Mouse (Mus musculus) hindbrain, embryonic 12.5 days (tissue): Measurements from ENCODE around the gene Mfap1b. TPM values are rescaled to one million over a fixed set of nuclear protein-coding genes. Genes with fewer than 3 reads are reported as not detected.

ENCODE experiments used
- ATAC-seq: fragments of 200-750 bp; cut with Nextera tagmentation; 2 replicates; pipeline ENCODE4 v1.8.0; 2017; ENCODE audit warnings: moderate TSS enrichment; ENCODE audit not compliant: low FRiP score
- H3K27ac ChIP-seq: fragments of 300-500 bp; sonication (generic); 2 replicates; pipeline ENCODE4 v1.5.1; 2016; ENCODE audit warnings: mild to moderate bottlenecking
- H3K27me3 ChIP-seq: fragments of 300-500 bp; sonication (generic); 2 replicates; pipeline ENCODE4 v1.6.1; 2016; ENCODE audit warnings: mild to moderate bottlenecking
- H3K36me3 ChIP-seq: fragments of 300-500 bp; sonication (generic); 2 replicates; pipeline ENCODE4 v1.6.1; 2016; ENCODE audit warnings: mild to moderate bottlenecking
- H3K4me1 ChIP-seq: fragments of 300-500 bp; sonication (generic); 2 replicates; pipeline ENCODE4 v1.6.1; 2016
- H3K4me2 ChIP-seq: fragments of 300-500 bp; sonication (generic); replicated peaks from 2 replicates; pipeline ENCODE4 v1.6.1; 2016; ENCODE audit warnings: mild to moderate bottlenecking
- H3K4me3 ChIP-seq: fragments of 300-500 bp; sonication (generic); 2 replicates; pipeline ENCODE4 v1.5.1; 2016; ENCODE audit warnings: mild to moderate bottlenecking
- H3K9ac ChIP-seq: fragments of 300-500 bp; sonication (generic); 2 replicates; pipeline ENCODE4 v1.6.1; 2016; ENCODE audit warnings: mild to moderate bottlenecking, moderate library complexity
- H3K9me3 ChIP-seq: fragments of 300-500 bp; sonication (generic); replicated peaks from 2 replicates; pipeline ENCODE4 v1.6.1; 2016; ENCODE audit warnings: mild to moderate bottlenecking
- WGBS: fragments of 180-500 bp; shearing (Covaris S2); methylation state at CpG from one replicate; pipeline ENCODE4 v1.1.7; 2016; 5-methylcytosine and 5-hydroxymethylcytosine counted together
- polyA plus RNA-seq: library from polyadenylated mRNA; unstranded; fragments of >200 nt; fragmentation: Nextera tagmentation; extraction: Ambion mirVana; gene quantifications from 2 replicates; pipeline ENCODE4 v1.2.1, GENCODE M21; 2016

The Mfap1b gene
- polyA plus RNA-seq, 1 experiment from 2014 or later, result 72.4 TPM

GRCm38 (mm10) chr2:121444178-121444577 lies 29.7 kb downstream of the Mfap1b start, which contains the start of gene Ell3:
Ell3 (minus strand) TSS chr2:121444278.
- Histone ChIP-seq H3K9ac (no peak within 1 kb of the TSS; the same call in 1 of the 2 replicates), H3K4me1 (peaks cover 26% of the 10 kb centered on the region), H3K36me3 (peaks cover 4% of the 10 kb centered on the region), H3K4me3 (no peak within 1 kb of the TSS), H3K4me2 (peak within 1 kb of the TSS; percentile 60), H3K27me3 (peaks cover 31% of the 10 kb centered on the region), H3K9me3 (no peaks in the 10 kb centered on the region), H3K27ac (no peak within 1 kb of the TSS)
- 83% methylated on average over 1 of the region's 1 CpGs for WGBS
- no peak for ATAC-seq

DNA sequence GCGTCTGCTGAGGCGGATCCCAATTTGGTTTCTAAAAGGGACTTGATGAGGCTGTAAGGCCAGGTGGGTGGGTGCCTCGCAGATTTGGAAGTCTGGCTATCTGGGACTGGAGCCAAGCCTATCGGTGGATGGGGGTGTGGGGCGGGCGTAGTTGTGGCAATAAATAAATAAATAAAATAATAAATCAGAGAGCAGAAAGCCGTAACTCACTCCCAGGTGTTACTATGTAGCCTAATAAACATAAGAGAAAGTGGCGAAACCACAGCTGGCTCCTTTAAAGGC lies 30.9 kb downstream of the Mfap1b start:
- Histone ChIP-seq H3K36me3 (peaks cover 15% of the 10 kb centered on the region), H3K27ac (no peak overlapping the region), H3K9me3 (no peaks in the 10 kb centered on the region), H3K4me2 (peak overlapping the region; percentile 60), H3K9ac (peak overlapping the region; percentile 8; the same call in 1 of the 2 replicates), H3K4me3 (0 out of 2 replicates have a peak overlapping the region, but pooled peaks have one; percentile 35), H3K27me3 (peaks cover 31% of the 10 kb centered on the region), H3K4me1 (peaks cover 23% of the 10 kb centered on the region)
- WGBS, result 21% methylated on average over 8 of the region's 8 CpGs
- no peak for ATAC-seq

DNA sequence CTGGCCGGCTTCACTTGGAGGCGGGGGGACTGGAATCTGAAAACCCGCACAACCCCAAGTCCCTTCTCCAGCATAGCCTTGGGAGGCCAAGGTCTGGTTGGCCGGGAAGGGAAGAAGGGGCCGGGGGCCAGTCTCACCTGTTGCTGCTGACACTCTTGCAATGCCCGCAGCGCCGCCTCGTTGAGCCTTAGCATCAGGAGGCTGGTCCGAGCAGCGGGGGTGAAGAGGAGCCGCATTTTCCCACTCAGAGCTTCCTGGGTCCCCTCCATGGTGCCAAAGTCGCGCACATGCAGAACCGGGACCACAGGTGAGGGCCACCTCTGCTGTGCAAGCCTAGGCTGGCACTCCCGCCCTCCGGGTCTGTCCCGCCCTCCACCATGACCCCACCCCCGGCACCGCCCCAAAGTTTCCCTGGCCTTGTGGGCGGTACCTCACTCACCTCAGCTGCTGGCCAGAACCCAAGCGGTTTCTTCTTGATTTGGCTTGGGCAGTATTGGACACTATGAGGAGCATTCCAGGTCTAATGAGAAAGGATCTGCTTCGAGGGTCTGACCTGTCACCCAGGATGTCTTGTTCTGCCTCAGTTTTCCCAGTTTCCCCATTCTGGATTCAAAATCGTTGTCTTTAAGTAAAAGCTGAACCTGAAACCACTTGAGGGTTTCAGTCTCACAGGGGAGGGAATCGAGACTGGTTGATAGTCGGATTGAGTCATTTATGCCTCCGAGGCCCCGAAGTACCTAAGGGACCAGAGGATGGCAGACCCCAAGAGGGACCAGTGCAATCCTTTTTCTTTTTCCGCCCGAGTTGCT lies 31.4 kb downstream of the Mfap1b start:
- WGBS, result 2% methylated on average over 30 of the region's 30 CpGs
- ATAC-seq, result 0 out of 2 replicates have a peak, but pooled peaks have one; percentile 50
- H3K9ac ChIP-seq, result peak overlapping the region; percentile 45
- H3K36me3 ChIP-seq, result peaks cover 21% of the 10 kb centered on the region
- H3K4me2 ChIP-seq, result peak overlapping the region; percentile 60
- peaks cover 31% of the 10 kb centered on the region for H3K27me3 ChIP-seq
- H3K27ac ChIP-seq, result no peak overlapping the region
- H3K4me1 ChIP-seq, result peaks cover 20% of the 10 kb centered on the region
- no peaks in the 10 kb centered on the region for H3K9me3 ChIP-seq
- H3K4me3 ChIP-seq, result peak overlapping the region; percentile 35

DNA sequence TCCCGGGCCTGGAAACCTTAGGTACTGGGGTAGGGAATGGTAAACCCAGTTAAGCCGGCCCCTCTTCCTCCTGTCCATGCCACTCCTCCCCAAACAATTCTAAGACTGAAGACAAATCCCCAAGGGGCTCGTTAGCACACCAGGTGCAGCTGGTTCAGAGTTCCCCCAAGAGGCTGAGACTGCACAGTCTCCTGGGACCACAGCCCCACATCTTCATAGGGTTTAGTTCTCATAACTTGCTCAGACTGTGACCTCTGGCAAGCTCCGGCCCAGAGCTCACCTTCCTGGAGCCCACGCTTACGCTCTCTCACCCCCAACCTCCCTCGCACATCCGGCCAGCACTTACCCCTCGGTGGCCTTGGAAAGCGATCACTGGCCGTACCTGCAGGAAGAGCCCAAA lies 32.1 kb downstream of the Mfap1b start:
- H3K4me3 ChIP-seq, result peak overlapping the region; percentile 35
- H3K4me1 ChIP-seq, result peaks cover 20% of the 10 kb centered on the region
- peak overlapping the region; percentile 45 for H3K9ac ChIP-seq
- no peaks in the 10 kb centered on the region for H3K9me3 ChIP-seq
- peak overlapping the region; percentile 60 for H3K4me2 ChIP-seq
- peaks cover 27% of the 10 kb centered on the region for H3K36me3 ChIP-seq
- ATAC-seq, result no peak
- WGBS, result 9% methylated on average over 11 of the region's 11 CpGs
- no peak overlapping the region for H3K27ac ChIP-seq
- peaks cover 31% of the 10 kb centered on the region for H3K27me3 ChIP-seq

GRCm38 (mm10) chr2:121440834-121441605 lies 32.8 kb downstream of the Mfap1b start:
- Histone ChIP-seq H3K9me3 (no peaks in the 10 kb centered on the region), H3K27ac (no peak overlapping the region), H3K9ac (no peak overlapping the region), H3K27me3 (peaks cover 31% of the 10 kb centered on the region), H3K36me3 (peaks cover 32% of the 10 kb centered on the region), H3K4me1 (peaks cover 20% of the 10 kb centered on the region), H3K4me3 (no peak overlapping the region), H3K4me2 (no peak overlapping the region)
- ATAC-seq, result no peak
- 63% methylated on average over 5 of the region's 5 CpGs for WGBS

DNA sequence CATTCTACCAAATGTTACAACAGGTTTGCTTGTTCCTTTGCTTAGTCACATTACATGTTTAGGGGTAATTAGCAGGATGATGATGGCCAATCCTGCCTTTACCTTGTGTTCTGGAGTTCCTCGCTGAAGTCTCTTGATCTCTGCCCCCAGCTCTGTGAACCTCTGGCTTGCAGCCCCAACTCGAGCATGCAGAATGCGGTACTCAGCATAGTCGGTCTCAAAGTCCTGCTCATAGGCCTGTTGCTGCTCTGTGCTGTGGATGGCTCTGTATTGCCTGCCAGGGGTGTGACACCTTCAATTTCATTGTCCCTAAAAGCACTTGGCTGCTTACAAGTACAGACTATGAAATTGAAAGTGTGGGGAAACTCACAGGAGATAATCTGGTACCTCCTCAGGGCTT lies 34.1 kb downstream of the Mfap1b start:
- 82% methylated on average over 4 of the region's 4 CpGs for WGBS
- H3K27me3 ChIP-seq, result peaks cover 31% of the 10 kb centered on the region
- no peak for ATAC-seq

GRCm38 (mm10) chr2:121434854-121435253 lies 39.0 kb downstream of the Mfap1b start:
- Histone ChIP-seq H3K9ac (no peak overlapping the region), H3K4me2 (no peak overlapping the region), H3K4me1 (no peaks in the 10 kb centered on the region), H3K36me3 (peaks cover 92% of the 10 kb centered on the region), H3K27me3 (no peaks in the 10 kb centered on the region), H3K4me3 (no peak overlapping the region), H3K9me3 (no peaks in the 10 kb centered on the region), H3K27ac (no peak overlapping the region)
- ATAC-seq, result no peak
- 97% methylated on average over 1 of the region's 1 CpGs for WGBS

More for the DNA sequence above, 34.1 kb downstream of the Mfap1b start:
- H3K9me3 ChIP-seq, result no peaks in the 10 kb centered on the region
- H3K4me2 ChIP-seq, result no peak overlapping the region
- no peak overlapping the region for H3K9ac ChIP-seq
- peaks cover 20% of the 10 kb centered on the region for H3K4me1 ChIP-seq
- no peak overlapping the region for H3K4me3 ChIP-seq
- H3K36me3 ChIP-seq, result peaks cover 44% of the 10 kb centered on the region
- H3K27ac ChIP-seq, result no peak overlapping the region

DNA sequence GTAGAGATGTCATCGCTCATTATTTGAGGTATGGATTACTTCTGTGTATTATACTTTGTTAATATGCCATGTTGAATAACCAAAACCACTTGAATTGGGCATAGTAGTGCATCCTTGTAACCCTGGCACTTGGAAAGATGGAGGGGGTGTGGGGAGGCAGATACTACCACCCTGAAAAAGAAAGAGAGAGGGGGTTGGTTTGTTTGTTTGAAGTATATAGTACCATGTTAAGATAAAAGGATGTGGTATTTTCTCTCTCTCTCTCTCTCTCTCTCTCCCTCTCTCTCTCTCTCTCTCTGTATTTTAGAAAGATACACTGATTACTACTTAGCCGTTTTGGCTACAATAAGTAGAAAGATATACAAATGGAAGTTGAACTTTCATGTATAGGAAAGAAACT lies 48.0 kb downstream of the Mfap1b start:
- WGBS, result 97% methylated on average over 2 of the region's 2 CpGs
- Histone ChIP-seq H3K9ac (no peak overlapping the region), H3K9me3 (no peaks in the 10 kb centered on the region), H3K27ac (no peak overlapping the region), H3K4me2 (no peak overlapping the region), H3K27me3 (no peaks in the 10 kb centered on the region), H3K4me3 (no peak overlapping the region), H3K4me1 (no peaks in the 10 kb centered on the region), H3K36me3 (peaks cover 85% of the 10 kb centered on the region)
- no peak for ATAC-seq

DNA sequence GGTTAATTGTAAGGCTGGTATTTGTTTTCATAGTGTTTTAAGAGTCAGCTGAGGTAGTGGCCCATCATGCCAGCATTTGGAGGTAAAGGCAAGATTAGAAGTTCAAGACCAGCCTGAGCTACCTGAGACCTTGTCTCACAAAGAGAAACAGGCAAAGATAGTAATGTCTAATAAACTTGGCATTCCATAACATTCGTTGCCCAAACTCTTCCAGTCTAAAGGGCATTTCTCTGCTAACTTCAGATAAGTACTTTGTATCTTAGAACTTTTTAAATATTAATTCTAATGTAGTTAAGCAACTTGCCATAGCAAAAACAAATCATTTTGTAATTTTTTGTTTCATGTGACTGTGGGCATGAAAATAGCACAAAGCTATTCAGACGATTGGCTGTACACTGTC lies 50.7 kb downstream of the Mfap1b start:
- 97% methylated on average over 2 of the region's 2 CpGs for WGBS
- Histone ChIP-seq H3K27ac (no peak overlapping the region), H3K4me1 (peaks cover 5% of the 10 kb centered on the region; the same call in 1 of the 2 replicates), H3K27me3 (no peaks in the 10 kb centered on the region), H3K9ac (no peak overlapping the region), H3K4me2 (no peak overlapping the region), H3K36me3 (peaks cover 69% of the 10 kb centered on the region), H3K4me3 (no peak overlapping the region), H3K9me3 (no peaks in the 10 kb centered on the region)
- no peak for ATAC-seq

DNA sequence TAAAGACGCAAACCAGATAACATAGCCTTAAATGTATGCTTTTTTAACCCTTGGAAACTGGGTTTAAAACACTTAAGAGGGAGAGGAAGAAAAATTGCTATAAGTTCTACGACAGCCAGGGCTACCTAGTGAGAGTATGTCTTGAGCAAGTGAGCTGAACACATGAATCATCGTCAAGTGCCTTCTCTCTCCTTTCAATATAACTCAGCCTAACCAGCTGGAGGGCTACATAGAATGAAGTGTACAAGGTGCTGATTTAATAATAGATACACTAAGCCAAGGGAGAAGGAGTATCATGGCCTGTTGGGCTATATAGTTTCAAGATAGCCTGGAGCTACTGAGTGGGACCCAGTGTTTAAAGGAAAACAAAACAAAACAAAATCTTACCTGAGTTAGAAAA lies 55.4 kb downstream of the Mfap1b start:
- ATAC-seq, result no peak
- no peak overlapping the region for H3K27ac ChIP-seq
- peaks cover 27% of the 10 kb centered on the region for H3K4me1 ChIP-seq
- H3K9ac ChIP-seq, result no peak overlapping the region
- no peaks in the 10 kb centered on the region for H3K9me3 ChIP-seq
- H3K27me3 ChIP-seq, result no peaks in the 10 kb centered on the region
- no peak overlapping the region for H3K4me2 ChIP-seq
- no peak overlapping the region for H3K4me3 ChIP-seq
- 92% methylated on average over 3 of the region's 3 CpGs for WGBS
- peaks cover 32% of the 10 kb centered on the region for H3K36me3 ChIP-seq

- no peak overlapping the region for H3K4me3 ChIP-seq
- ATAC-seq, result no peak
Observed at GRCm38 (mm10) chr2:121416356-121416755, 57.5 kb downstream of the Mfap1b start.

DNA sequence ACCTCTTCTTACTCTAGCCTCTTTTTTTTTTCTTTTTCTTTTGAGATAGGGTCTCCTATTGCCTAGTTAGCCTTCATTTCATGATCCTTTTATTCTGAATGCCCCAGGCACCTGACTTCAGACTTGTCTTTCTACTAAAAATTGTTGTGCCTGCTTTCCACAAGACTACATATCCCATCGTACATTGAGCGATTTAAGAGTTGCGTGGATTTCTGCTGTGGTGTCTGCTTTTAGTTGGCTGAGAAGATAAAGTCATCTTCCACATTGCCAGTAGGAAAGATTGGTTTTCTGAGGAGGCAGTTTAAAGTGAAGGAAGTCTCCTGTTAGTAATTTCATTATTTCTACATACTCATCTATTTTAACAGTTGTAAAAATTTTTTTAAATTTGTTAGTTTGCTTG lies 58.3 kb downstream of the Mfap1b start:
- 92% methylated on average over 3 of the region's 3 CpGs for WGBS
- peak overlapping the region; percentile 96; the same call in 1 of the 2 replicates for H3K9ac ChIP-seq
- no peak overlapping the region for H3K27ac ChIP-seq
- peaks cover 15% of the 10 kb centered on the region for H3K36me3 ChIP-seq
- H3K4me2 ChIP-seq, result peak overlapping the region; percentile 70
- no peaks in the 10 kb centered on the region for H3K9me3 ChIP-seq
- no peak for ATAC-seq
- peaks cover 29% of the 10 kb centered on the region for H3K4me1 ChIP-seq
- peak overlapping the region; percentile 92 for H3K4me3 ChIP-seq
- no peaks in the 10 kb centered on the region for H3K27me3 ChIP-seq

More at GRCm38 (mm10) chr2:121416356-121416755, 57.5 kb downstream of the Mfap1b start:
- Histone ChIP-seq H3K9ac (no peak overlapping the region), H3K27ac (no peak overlapping the region), H3K9me3 (no peaks in the 10 kb centered on the region), H3K36me3 (peaks cover 17% of the 10 kb centered on the region), H3K4me1 (peaks cover 29% of the 10 kb centered on the region), H3K4me2 (peak overlapping the region; percentile 13; the same call in 1 of the 2 replicates), H3K27me3 (no peaks in the 10 kb centered on the region)
- WGBS, result 95% methylated on average over 6 of the region's 6 CpGs
